Mouse (Mus musculus) gastrocnemius, postnatal 10 days (tissue): ENCODE data around the gene Atp2b2. TPM values are rescaled to one million over a fixed set of nuclear protein-coding genes. Genes with fewer than 3 reads are reported as not detected.

ENCODE experiments used
- DNase-seq: peaks from one replicate; pipeline ENCODE4 v3.0.0; 2021; ENCODE audit warnings: mixed read lengths
- long read RNA-seq, 2 experiments: library from polyadenylated mRNA; stranded (forward); transcript quantifications; one replicate each; pipeline ENCODE4 v2.0.0; 2021
- total RNA-seq, 2 experiments: library from RNA; stranded (reverse); gene quantifications; 2 replicates each; pipeline ENCODE4 v1.2.3; 2021

The Atp2b2 gene
- total RNA-seq, result under 1 TPM; 0.82 to 0.84 TPM
- long read RNA-seq, experiment 1, full-length matches to known transcripts, result 1 of 1 reads
- long read RNA-seq, experiment 1, partial matches to known transcripts, result 0 of 1 reads
- long read RNA-seq, experiment 1, other reads (novel, unspliced or antisense), result 0 of 1 reads
- long read RNA-seq, experiment 2, result 0 reads

GRCm38 (mm10) chr6:114042332-114042731 lies at the start of gene Atp2b2:
Atp2b2 (minus strand) TSS chr6:114042613.
- no peak for DNase-seq

- DNase-seq, result peak; percentile 63
Observed at GRCm38 (mm10) chr6:114089626-114090025, 47.2 kb upstream of the Atp2b2 start.

- DNase-seq, result peak; percentile 11
Observed at GRCm38 (mm10) chr6:114087106-114087505, 44.7 kb upstream of the Atp2b2 start.

- DNase-seq, result no peak
Observed at GRCm38 (mm10) chr6:114078556-114078955, 36.1 kb upstream of the Atp2b2 start.

GRCm38 (mm10) chr6:114076560-114076959 lies 34.1 kb upstream of the Atp2b2 start:
- no peak for DNase-seq

- no peak for DNase-seq
Observed at GRCm38 (mm10) chr6:114076061-114076460, 33.6 kb upstream of the Atp2b2 start.

GRCm38 (mm10) chr6:114074929-114075328 lies 32.5 kb upstream of the Atp2b2 start:
- DNase-seq, result no peak

GRCm38 (mm10) chr6:114074256-114074655 lies 31.8 kb upstream of the Atp2b2 start:
- DNase-seq, result no peak

- DNase-seq, result peak; percentile 51
Observed at GRCm38 (mm10) chr6:114071564-114071963, 29.2 kb upstream of the Atp2b2 start.

GRCm38 (mm10) chr6:114063100-114063499 lies 20.7 kb upstream of the Atp2b2 start:
- no peak for DNase-seq

GRCm38 (mm10) chr6:114062688-114063087 lies 20.3 kb upstream of the Atp2b2 start:
- no peak for DNase-seq

GRCm38 (mm10) chr6:114059206-114059605 lies 16.8 kb upstream of the Atp2b2 start:
- DNase-seq, result no peak

GRCm38 (mm10) chr6:114058030-114058808 lies 15.8 kb upstream of the Atp2b2 start:
- DNase-seq, result no peak

GRCm38 (mm10) chr6:114055311-114055710 lies 12.9 kb upstream of the Atp2b2 start:
- DNase-seq, result no peak

GRCm38 (mm10) chr6:114044962-114045361 lies 2.5 kb upstream of the Atp2b2 start:
- DNase-seq, result no peak

- DNase-seq, result no peak
Observed at GRCm38 (mm10) chr6:114042836-114043235, 423 bp upstream of the Atp2b2 start.

- DNase-seq, result no peak
Observed at GRCm38 (mm10) chr6:114041911-114042284, 515 bp downstream of the Atp2b2 start.

GRCm38 (mm10) chr6:114041097-114041910 lies 1.1 kb downstream of the Atp2b2 start:
- DNase-seq, result no peak

- no peak for DNase-seq
Observed at GRCm38 (mm10) chr6:114035704-114036103, 6.7 kb downstream of the Atp2b2 start.

- no peak for DNase-seq
Observed at GRCm38 (mm10) chr6:114032822-114033221, 9.6 kb downstream of the Atp2b2 start.

- DNase-seq, result no peak
Observed at GRCm38 (mm10) chr6:114023794-114024193, 18.6 kb downstream of the Atp2b2 start.

GRCm38 (mm10) chr6:114022104-114022503 lies 20.3 kb downstream of the Atp2b2 start:
- no peak for DNase-seq

GRCm38 (mm10) chr6:114013801-114014200 lies 28.6 kb downstream of the Atp2b2 start:
- no peak for DNase-seq
